Mouse (Mus musculus) liver, embryonic 14.5 days (tissue): ENCODE measurements at regions not wholly inside any gene's neighbourhood (a gene's known extent, or its start where the extent isn't known, plus 50 kb on each side); places are given as distances from the start of the nearest gene placed in this dataset.

Experiments used
- CTCF ChIP-seq: IDR thresholded peaks from 2 replicates; pipeline ENCODE4 v1.5.1; 2016; ENCODE audit warnings: antibody characterized with exemption, low read depth, control low read depth
- EP300 ChIP-seq: IDR thresholded peaks from 2 replicates; pipeline ENCODE4 v1.6.1; 2016; ENCODE audit warnings: antibody characterized with exemption, low read depth

GRCm38 (mm10) chr16:39230439-39230838 is 338.0 kb downstream of the Igsf11 start:
- TF ChIP-seq CTCF (no peak), EP300 (no peak)
